ENCODE assay signal across 12 mouse cellular contexts in genomic region chr7:29490704-29491470, GRCm38 (mm10). TPM values are rescaled to one million over a fixed set of nuclear protein-coding genes. Genes with fewer than 3 reads are reported as not detected.
DNase-seq lines count a peak whose midpoint lies in the region; ATAC-seq and TF ChIP-seq lines count a peak whose summit lies in the region.
"Had no signal": no experiment of that assay in that cellular context is flagged by ENCODE, and none has a peak within 500 bp of the region (broad histone marks: within the 10 kb centered on the region; RNA-seq: fewer than 3 reads in every experiment).

No protein-coding gene starts in this region.

- H3K4me2 ChIP-seq in heart, embryonic 11.5 days = no peak overlapping the region
- H3K4me2 ChIP-seq: liver, embryonic 13.5 days; neural tube, embryonic 12.5 days had no signal

- no peaks in the 10 kb centered on the region for H3K4me1 ChIP-seq in heart, embryonic 11.5 days (ENCODE audit: control insufficient read depth, insufficient read depth, low read length)
- H3K4me1 ChIP-seq in bone marrow macrophage, adult 2 months (ENCODE audit: control insufficient read depth, insufficient read depth, low read length) = peaks cover 32% of the 10 kb centered on the region

- 80% methylated on average over 8 of the region's 8 CpGs for WGBS in heart, embryonic 11.5 days (ENCODE audit: insufficient replicate concordance)

- no peaks in the 10 kb centered on the region for H3K36me3 ChIP-seq in heart, embryonic 11.5 days (ENCODE audit: control insufficient read depth, insufficient read depth, low read length)
- H3K36me3 ChIP-seq: hindbrain, embryonic 10.5 days; liver, embryonic 13.5 days; neural tube, embryonic 12.5 days had no signal

- no peak overlapping the region for H3K27ac ChIP-seq in heart, embryonic 11.5 days (ENCODE audit: low read depth, low read length)
- peak overlapping the region; percentile 35 for H3K27ac ChIP-seq in bone marrow macrophage, adult 2 months (ENCODE audit: insufficient read depth, low read depth, low read length)
- H3K27ac ChIP-seq: liver, embryonic 13.5 days; neural tube, embryonic 12.5 days had no signal

- no peak for TF ChIP-seq CTCF in bone marrow macrophage, adult 2 months (IDR thresholded peaks at IDR 0.05; ENCODE audit: low read depth, low read length)

- no peaks in the 10 kb centered on the region for H3K9me3 ChIP-seq in heart, embryonic 11.5 days (replicated peaks; ENCODE audit: control insufficient read depth, low read length)
- H3K9me3 ChIP-seq: hindbrain, embryonic 10.5 days; liver, embryonic 13.5 days; neural tube, embryonic 12.5 days had no signal

- intact Hi-C loops in gastrocnemius, postnatal 36 days (cut with DNase I) = loop anchor here (5.0 kb wide), 1 partner anchor 281 kb away; no protein-coding TSS in a partner anchor

- H3K4me3 ChIP-seq in heart, embryonic 11.5 days (ENCODE audit: low read depth, low read length) = no peak overlapping the region
- H3K4me3 ChIP-seq in bone marrow macrophage, adult 2 months (ENCODE audit: insufficient read depth, low read length) = no peak overlapping the region
- H3K4me3 ChIP-seq: layer of hippocampus, adult 2 months; liver, embryonic 13.5 days; neural tube, embryonic 12.5 days had no signal

- no peak for TF ChIP-seq POLR2A in bone marrow macrophage, adult 2 months (IDR thresholded peaks at IDR 0.05; ENCODE audit: borderline replicate concordance, low read depth, low read length)

- no peak for ATAC-seq in heart, embryonic 11.5 days (replicated peaks; ENCODE audit: insufficient number of reproducible peaks, low FRiP score, low TSS enrichment)

- peak; percentile 26 for DNase-seq in heart, adult 8-10 months (ENCODE audit: low spot score)
- DNase-seq in gastrocnemius, postnatal 36 days = peak; percentile 26 to 29
- DNase-seq in skeletal muscle tissue, adult 2 months (ENCODE audit: low read depth, low spot score) = peak; percentile 45
- DNase-seq in layer of hippocampus, adult 9-11 months = no peak
- DNase-seq in testis, postnatal 14 days (ENCODE audit: low spot score) = no peak
- no peak for DNase-seq in thymus, postnatal 10 days (ENCODE audit: low spot score in 2 of 2)
- DNase-seq: liver, embryonic 13.5 days had no signal

- H3K9ac ChIP-seq in heart, embryonic 11.5 days (ENCODE audit: low read depth, low read length) = no peak overlapping the region
- H3K9ac ChIP-seq: liver, embryonic 13.5 days; neural tube, embryonic 12.5 days had no signal

- H3K27me3 ChIP-seq in heart, embryonic 11.5 days (ENCODE audit: control insufficient read depth, insufficient read depth, low read length) = peaks cover 44% of the 10 kb centered on the region
- H3K27me3 ChIP-seq: liver, embryonic 13.5 days; neural tube, embryonic 12.5 days had no signal

RNA-seq across cellular contexts. Expression of gene Sipa1l3, which starts 27.6 kb away (rescaled TPM):
- total RNA-seq in heart, adult 8-10 months (2022) = 10 to 100 TPM in 1 of 4 experiments, 1 to 10 TPM in 3; 6.8 to 10.3 (median 8.2) TPM
- polyA plus RNA-seq in heart, embryonic 11.5 days (2014; fragmentation: Nextera tagmentation; extraction: Ambion mirVana) = 4.8 and 5.2 TPM in 2 replicates
- polyA plus RNA-seq in bone marrow macrophage, adult 2 months (2012; ENCODE audit: insufficient read depth, insufficient read length, missing spikeins) = 14.7 and 23.4 TPM in 2 replicates
- 1 to 10 TPM; 6.3 to 6.5 TPM for total RNA-seq in gastrocnemius, postnatal 36 days (2021)

Comparison
In these comparisons a context has a peak if more than half of its experiments do, and no peak if none do; other contexts are left out.
1. DNase-seq: peak in heart, adult 8-10 months (single experiment), gastrocnemius, postnatal 36 days (2 of 2) and skeletal muscle tissue, adult 2 months (single experiment); none in layer of hippocampus, adult 9-11 months (single experiment), testis, postnatal 14 days (single experiment) and thymus, postnatal 10 days (0 of 2).